In genomic region chr1:181211920-181212633, GRCm38 (mm10) we compare ENCODE assay signal across 8 mouse cellular contexts. TPM values are rescaled to one million over a fixed set of nuclear protein-coding genes. Genes with fewer than 3 reads are reported as not detected.
A peak's percentile ranks its signal among the peaks of the same experiment; 100 is the strongest.
DNase-seq lines count a peak whose midpoint lies in the region; ATAC-seq and TF ChIP-seq lines count a peak whose summit lies in the region.

Gene Wdr26, minus strand, starts transcription at chr1:181212001.

- no peaks in the 10 kb centered on the region for H3K27me3 ChIP-seq in embryonic facial prominence, embryonic 13.5 days
- no peaks in the 10 kb centered on the region for H3K27me3 ChIP-seq in limb, embryonic 14.5 days (ENCODE audit: control insufficient read depth, insufficient read depth, low read length)
- H3K27me3 ChIP-seq in midbrain, postnatal 0 days (ENCODE audit: insufficient read depth, low read length), result no peaks in the 10 kb centered on the region

- peak within 1 kb of the TSS; percentile 100 for H3K4me3 ChIP-seq in embryonic facial prominence, embryonic 13.5 days
- peak within 1 kb of the TSS; percentile 96 for H3K4me3 ChIP-seq in limb, embryonic 14.5 days (replicated peaks; ENCODE audit: low read length)
- peak within 1 kb of the TSS; percentile 99 for H3K4me3 ChIP-seq in midbrain, postnatal 0 days (ENCODE audit: low read depth, low read length)

- H3K9ac ChIP-seq in embryonic facial prominence, embryonic 13.5 days, result peak within 1 kb of the TSS; percentile 97
- H3K9ac ChIP-seq in limb, embryonic 14.5 days (ENCODE audit: low read depth, low read length, severe bottlenecking), result peak within 1 kb of the TSS; percentile 97
- H3K9ac ChIP-seq in midbrain, postnatal 0 days (replicated peaks; ENCODE audit: low read length, poor library complexity, severe bottlenecking), result peak within 1 kb of the TSS; percentile 95

- H3K27ac ChIP-seq in embryonic facial prominence, embryonic 13.5 days, result peak within 1 kb of the TSS; percentile 91
- H3K27ac ChIP-seq in limb, embryonic 14.5 days (replicated peaks; ENCODE audit: low read depth, low read length), result peak within 1 kb of the TSS; percentile 93
- peak within 1 kb of the TSS; percentile 87 for H3K27ac ChIP-seq in midbrain, postnatal 0 days (ENCODE audit: low read depth, low read length)

- peak; percentile 93 for ATAC-seq in embryonic facial prominence, embryonic 13.5 days (ENCODE audit: insufficient number of reproducible peaks, insufficient read depth, low FRiP score, low TSS enrichment, low read depth)
- ATAC-seq in limb, embryonic 14.5 days (ENCODE audit: low FRiP score, low read depth), result peak; percentile 94
- ATAC-seq in midbrain, postnatal 0 days (ENCODE audit: low FRiP score), result peak; percentile 93

- peak; percentile 38 for TF ChIP-seq CTCF in midbrain, postnatal 0 days (IDR thresholded peaks at IDR 0.05)

- WGBS in embryonic facial prominence, embryonic 13.5 days, result under 1% methylated on average over 54 of the region's 54 CpGs
- 0% methylated on average over 30 of the region's 54 CpGs for WGBS in limb, embryonic 14.5 days
- WGBS in midbrain, postnatal 0 days, result 1% methylated on average over 44 of the region's 54 CpGs

- no peak for TF ChIP-seq POLR2A in limb, embryonic 14.5 days (IDR thresholded peaks at IDR 0.05; ENCODE audit: borderline replicate concordance, extremely low read depth, insufficient read depth, insufficient read length)

- peak within 1 kb of the TSS; percentile 86 for H3K4me2 ChIP-seq in embryonic facial prominence, embryonic 13.5 days
- H3K4me2 ChIP-seq in limb, embryonic 14.5 days (replicated peaks; ENCODE audit: low read depth, low read length, severe bottlenecking), result peak within 1 kb of the TSS; percentile 91
- peak within 1 kb of the TSS; percentile 88 for H3K4me2 ChIP-seq in midbrain, postnatal 0 days (ENCODE audit: low read depth, low read length, poor library complexity, severe bottlenecking)

- peak; percentile 85 for DNase-seq in 3T3-L1 (ENCODE audit: low read depth, low spot score)
- DNase-seq in adrenal gland, postnatal 36 days, result peak; percentile 81 to 86
- DNase-seq in heart, adult 8-10 months (ENCODE audit: low spot score), result peak; percentile 83
- DNase-seq in kidney, adult 9 months, result peak; percentile 81
- DNase-seq in limb, embryonic 14.5 days (ENCODE audit: low spot score), result peak; percentile 90
- DNase-seq in midbrain, postnatal 0 days (ENCODE audit: low spot score), result peak; percentile 94
- peak; percentile 70 to 75 for DNase-seq in spleen, postnatal 14 days (ENCODE audit: low spot score in 2 of 2)

- no peaks in the 10 kb centered on the region for H3K9me3 ChIP-seq in embryonic facial prominence, embryonic 13.5 days
- H3K9me3 ChIP-seq in limb, embryonic 14.5 days (ENCODE audit: control insufficient read depth, low read length), result no peaks in the 10 kb centered on the region
- H3K9me3 ChIP-seq in midbrain, postnatal 0 days (ENCODE audit: low read length), result no peaks in the 10 kb centered on the region

- peaks cover 6% of the 10 kb centered on the region; the same call in 1 of the 2 replicates for H3K36me3 ChIP-seq in embryonic facial prominence, embryonic 13.5 days
- H3K36me3 ChIP-seq in limb, embryonic 14.5 days (ENCODE audit: control insufficient read depth, insufficient read depth, low read length), result peaks cover 7% of the 10 kb centered on the region
- no peaks in the 10 kb centered on the region for H3K36me3 ChIP-seq in midbrain, postnatal 0 days (ENCODE audit: insufficient read depth, low read length)

- H3K4me1 ChIP-seq in embryonic facial prominence, embryonic 13.5 days, result peaks cover 24% of the 10 kb centered on the region
- H3K4me1 ChIP-seq in limb, embryonic 14.5 days (ENCODE audit: control insufficient read depth, insufficient read depth, low read length), result peaks cover 14% of the 10 kb centered on the region
- peaks cover 5% of the 10 kb centered on the region; the same call in 1 of the 2 replicates for H3K4me1 ChIP-seq in midbrain, postnatal 0 days (ENCODE audit: insufficient read depth, low read length)

RNA-seq across cellular contexts. Expression of gene Wdr26, which starts in this region (rescaled TPM):
- total RNA-seq in adrenal gland, postnatal 36 days (2021), result 100 to 1,000 TPM; 139 to 142 TPM
- polyA plus RNA-seq in embryonic facial prominence, embryonic 13.5 days (2015; fragmentation: Nextera tagmentation; extraction: Ambion mirVana), result 41.5 and 43.6 TPM in 2 replicates
- total RNA-seq in heart, adult 8-10 months (2022), result 10 to 100 TPM; 87.5 to 93.5 (median 89.2) TPM
- 57.9 and 58.7 TPM in 2 replicates for polyA plus RNA-seq in limb, embryonic 14.5 days (2012; rRNA removed)
- polyA plus RNA-seq in limb, embryonic 14.5 days (2014; fragmentation: Nextera tagmentation; extraction: Ambion mirVana), result 45.4 and 50.2 TPM in 2 replicates
- 49.6 and 66.9 TPM in 2 replicates for total RNA-seq in midbrain, postnatal 0 days (2014; rRNA removed)
- polyA plus RNA-seq in midbrain, postnatal 0 days (2015; fragmentation: Nextera tagmentation; extraction: Ambion mirVana), result 31.4 and 44.1 TPM in 2 replicates

Comparison
In these comparisons a context has a peak if more than half of its experiments do, and no peak if none do; other contexts are left out.
1. Peak in every context shown above with its lines: DNase-seq, ATAC-seq, H3K4me3 ChIP-seq and H3K27ac ChIP-seq.